Mouse (Mus musculus) gastrocnemius, postnatal 14 days (tissue): ENCODE results near the gene Trim37. TPM values are rescaled to one million over a fixed set of nuclear protein-coding genes. Genes with fewer than 3 reads are reported as not detected.

Source experiments
- DNase-seq: peaks from one replicate; pipeline ENCODE4 v3.0.0; 2021; ENCODE audit warnings: mixed read lengths
- intact Hi-C: fragments of 180-260 bp; cut with DNase I; formaldehyde crosslinking; loops from one replicate; pipeline ENCODE4 v1.15.1; 2025; ENCODE audit warnings: low total_unique reads
- long read RNA-seq, 2 experiments: library from polyadenylated mRNA; stranded (forward); transcript quantifications; one replicate each; pipeline ENCODE4 v2.0.0; 2021
- total RNA-seq, 2 experiments: library from RNA; stranded (reverse); gene quantifications; 2 replicates each; pipeline ENCODE4 v1.2.3; 2021

Trim37 gene
- 1 to 10 TPM; 3.5 to 5.1 TPM for total RNA-seq
- long read RNA-seq, experiment 1, full-length matches to known transcripts = 5 of 15 reads
- long read RNA-seq, experiment 1, partial matches to known transcripts = 4 of 15 reads
- long read RNA-seq, experiment 1, other reads (novel, unspliced or antisense) = 6 of 15 reads
- long read RNA-seq, experiment 2, full-length matches to known transcripts = 2 of 5 reads
- long read RNA-seq, experiment 2, partial matches to known transcripts = 1 of 5 reads
- long read RNA-seq, experiment 2, other reads (novel, unspliced or antisense) = 2 of 5 reads

DNA sequence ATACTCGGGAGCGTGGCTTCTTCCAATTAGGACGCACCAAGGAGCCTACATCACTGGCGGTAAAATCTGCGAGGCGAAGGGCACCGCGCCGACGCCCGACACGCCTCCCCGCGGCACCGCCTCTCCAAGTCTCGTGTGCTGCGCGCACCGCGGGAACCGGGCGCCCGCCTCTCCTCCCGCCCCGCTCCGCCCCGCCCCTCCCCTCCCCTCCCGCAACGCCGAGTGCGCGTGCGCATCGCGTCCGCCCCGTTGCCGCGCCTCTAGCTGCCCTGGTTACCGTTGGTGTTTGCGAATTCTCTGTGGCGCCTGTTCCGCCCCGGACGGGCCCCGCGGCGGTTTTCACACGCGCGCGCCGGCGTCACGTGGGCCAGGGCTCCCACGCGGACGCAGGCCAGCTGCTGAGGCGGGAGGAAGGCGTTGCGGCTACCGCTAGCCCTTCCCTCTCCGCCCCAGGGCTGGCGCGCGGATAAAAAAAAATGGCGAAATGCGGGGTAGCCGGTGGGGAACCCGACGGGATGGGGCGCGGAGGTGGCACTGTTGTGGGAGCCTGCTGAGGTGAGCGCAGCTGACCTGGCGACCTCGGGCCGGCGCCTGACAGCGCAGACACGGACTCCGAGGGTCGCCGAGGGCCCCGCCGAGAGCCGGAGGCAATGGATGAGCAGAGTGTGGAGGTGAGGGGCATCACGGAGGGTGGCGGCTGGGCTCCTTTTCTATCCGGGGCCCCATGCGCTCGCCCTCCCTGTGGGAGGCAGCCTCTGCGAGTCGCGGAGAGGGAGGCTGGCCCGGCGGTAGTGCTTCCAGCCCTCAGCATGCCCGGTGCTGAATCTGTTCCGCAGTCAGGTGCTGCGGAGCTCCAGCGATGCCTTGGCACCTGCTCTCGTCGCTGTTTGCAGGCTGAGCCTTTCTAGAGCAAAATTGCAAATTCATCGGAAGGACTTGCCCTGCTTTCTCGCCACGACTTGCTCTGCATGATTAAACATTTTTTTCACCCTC is at the start of gene Trim37:
TSS of gene Trim37 (plus strand) at position 254 of the 993 bp plus-strand sequence.
- intact Hi-C loops = no loop called here
- peak; percentile 87 for DNase-seq

- intact Hi-C loops = no loop called here
- no peak for DNase-seq
Observed at GRCm38 (mm10) chr11:87083712-87084111, 43.2 kb upstream of the Trim37 start.

- intact Hi-C loops = no loop called here
- DNase-seq = no peak
Observed at GRCm38 (mm10) chr11:87085461-87085860, 41.4 kb upstream of the Trim37 start.

GRCm38 (mm10) chr11:87086290-87086984 is 40.4 kb upstream of the Trim37 start, which contains the start of gene Smg8:
Gene Smg8 (minus strand): TSS chr11:87086774.
- intact Hi-C loops = no loop called here
- DNase-seq = peak; percentile 79

- intact Hi-C loops = no loop called here
Observed at GRCm38 (mm10) chr11:87087142-87087541, 39.7 kb upstream of the Trim37 start.

GRCm38 (mm10) chr11:87108409-87108754 is 18.5 kb upstream of the Trim37 start, which contains the start of gene Prr11:
Gene Prr11 (minus strand): TSS chr11:87108708.
- DNase-seq = no peak
- intact Hi-C loops = no loop called here

More at GRCm38 (mm10) chr11:87087142-87087541, 39.7 kb upstream of the Trim37 start:
- DNase-seq = no peak

GRCm38 (mm10) chr11:87108755-87109518 is 17.9 kb upstream of the Trim37 start, which contains the start of gene Ska2:
Gene Ska2 (plus strand): TSS chr11:87109234.
- DNase-seq = peak; percentile 96
- intact Hi-C loops = no loop called here

DNA sequence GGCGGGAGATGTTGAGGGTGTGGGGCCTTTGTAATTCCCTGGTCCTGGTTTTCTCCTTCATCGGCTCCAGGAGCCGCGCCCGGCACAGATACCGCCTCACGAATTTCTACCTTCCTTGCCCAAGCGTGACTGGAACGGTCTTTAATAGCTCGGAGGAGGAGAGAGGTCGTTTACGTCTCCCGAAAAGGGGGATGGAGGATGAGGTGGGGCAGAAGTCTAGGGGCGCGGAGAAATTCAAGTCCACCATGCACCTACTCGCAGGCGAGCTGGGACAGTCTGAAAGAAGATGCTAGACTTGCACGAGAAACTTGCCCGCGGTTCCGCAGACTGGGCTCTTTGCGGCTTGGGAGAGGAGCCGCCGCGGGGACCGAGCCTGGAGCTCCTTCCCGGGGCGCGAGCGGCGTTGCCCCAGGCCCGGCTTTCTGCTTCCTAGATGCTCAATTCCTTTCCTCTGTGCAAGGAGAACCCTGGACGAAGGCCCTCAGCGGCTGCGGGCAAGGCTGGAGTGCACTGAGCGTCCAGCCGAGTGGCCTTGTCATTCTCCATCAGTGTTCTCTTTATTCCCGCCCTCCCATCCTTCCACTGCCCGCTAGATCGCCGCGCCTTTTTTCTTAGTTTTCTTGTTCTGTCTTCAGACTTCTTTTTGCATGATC is 17.2 kb upstream of the Trim37 start:
- intact Hi-C loops = no loop called here

DNA sequence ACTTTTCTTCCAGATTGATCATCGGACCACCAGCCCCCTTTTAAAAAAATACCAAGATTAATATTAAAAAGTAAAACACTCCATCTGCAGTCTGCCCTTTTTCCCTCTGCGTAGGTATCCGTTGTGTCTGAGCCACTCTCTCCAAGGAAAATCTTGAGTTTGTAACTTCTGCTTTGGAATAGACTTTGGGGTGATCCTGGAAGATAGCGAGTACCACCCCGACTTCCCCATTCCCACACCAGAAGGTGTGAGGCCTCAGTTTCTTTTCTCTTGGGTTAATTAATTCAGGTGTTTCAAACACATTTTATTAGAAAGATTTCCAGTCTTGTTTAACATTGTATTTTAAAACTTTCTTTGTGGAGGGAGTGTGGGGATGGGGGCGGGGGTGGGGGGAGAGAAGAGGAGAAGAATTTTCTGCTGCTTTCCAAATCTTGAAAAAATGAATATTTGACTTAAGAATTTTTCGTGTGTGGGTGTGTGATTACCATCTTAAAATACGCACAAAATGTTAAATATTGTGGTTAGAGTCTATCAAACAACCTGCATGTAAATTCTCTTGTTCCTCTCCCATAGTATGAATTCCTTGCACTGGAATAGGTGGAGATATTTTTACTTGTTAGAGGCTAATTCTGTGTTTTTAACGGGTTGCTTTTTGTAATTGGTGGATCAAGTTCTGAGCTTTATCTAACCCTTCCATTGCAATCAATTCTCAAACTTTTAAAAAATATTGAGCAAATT is 16.5 kb upstream of the Trim37 start:
- intact Hi-C loops = no loop called here

More for the DNA sequence above, 17.2 kb upstream of the Trim37 start:
- DNase-seq = peak; percentile 6

GRCm38 (mm10) chr11:87121864-87122263 is 5.0 kb upstream of the Trim37 start:
- intact Hi-C loops = no loop called here
- DNase-seq = no peak

More for the DNA sequence above, 16.5 kb upstream of the Trim37 start:
- DNase-seq = no peak

DNA sequence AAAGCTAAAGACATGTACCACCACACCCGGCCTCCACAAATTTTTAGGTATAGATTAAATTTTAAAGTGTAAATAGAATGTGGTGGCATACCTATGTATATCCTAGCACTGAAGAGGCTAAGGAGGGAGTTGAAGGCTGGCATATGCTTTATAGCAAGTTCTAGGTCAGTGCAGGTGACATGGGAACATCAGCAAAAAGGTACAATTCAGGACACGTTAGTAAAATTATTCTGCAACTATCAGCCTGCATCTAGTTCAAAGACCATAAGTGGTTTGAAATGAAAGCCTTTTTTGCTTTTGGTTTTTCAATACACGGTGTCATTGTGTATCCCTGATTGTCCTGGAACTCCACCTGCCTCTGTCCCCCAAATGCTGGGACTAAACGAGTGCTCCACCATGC is 1.3 kb upstream of the Trim37 start:
- intact Hi-C loops = no loop called here
- DNase-seq = no peak

DNA sequence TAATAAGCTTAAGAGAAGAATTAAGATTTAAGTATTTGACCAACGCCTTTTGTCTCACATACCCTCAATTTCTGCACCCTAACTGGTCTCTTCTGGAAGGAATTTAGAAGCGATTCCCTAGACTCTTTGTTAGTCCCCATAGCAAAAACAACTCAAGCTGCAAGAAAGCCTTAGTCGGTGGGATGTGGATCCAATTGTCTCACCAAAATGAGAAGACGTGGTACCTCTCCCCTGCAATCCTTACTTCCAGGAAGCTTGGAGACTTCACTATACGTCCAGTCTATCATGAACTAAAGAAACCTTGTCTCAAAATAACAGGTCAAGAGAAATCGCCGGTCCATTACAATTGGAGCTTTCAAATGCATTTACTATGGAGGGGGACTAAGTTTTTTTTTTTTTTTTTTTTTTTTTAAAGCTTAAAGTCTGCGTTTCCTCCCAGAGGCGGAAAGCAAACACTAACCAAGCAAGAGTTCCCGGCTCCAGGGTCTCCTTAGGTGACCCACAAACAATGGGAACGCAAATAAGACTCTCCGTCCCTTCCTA is 525 bp upstream of the Trim37 start:
- no peak for DNase-seq
- intact Hi-C loops = no loop called here

DNA sequence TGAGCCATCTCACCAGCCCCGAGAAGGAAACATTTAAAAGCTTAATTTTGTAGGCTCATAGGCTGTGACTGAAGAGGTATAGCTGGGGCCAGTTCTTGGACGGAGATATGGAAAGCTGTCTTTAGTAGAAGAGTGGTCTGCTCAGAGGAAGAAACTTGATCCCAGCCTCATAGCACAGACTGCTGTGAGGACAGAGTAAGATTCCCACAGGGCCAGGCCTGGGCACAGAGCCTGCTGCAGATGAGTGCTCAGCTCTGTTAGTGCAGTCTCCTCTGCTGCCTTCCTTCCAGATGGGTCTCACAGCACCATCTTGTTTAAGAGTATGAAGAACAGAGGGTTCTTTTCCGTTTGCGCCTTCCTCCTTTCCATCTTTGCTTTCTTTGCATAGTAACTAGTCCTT is 9.4 kb downstream of the Trim37 start:
- peak; percentile 12 for DNase-seq
- intact Hi-C loops = no loop called here

DNA sequence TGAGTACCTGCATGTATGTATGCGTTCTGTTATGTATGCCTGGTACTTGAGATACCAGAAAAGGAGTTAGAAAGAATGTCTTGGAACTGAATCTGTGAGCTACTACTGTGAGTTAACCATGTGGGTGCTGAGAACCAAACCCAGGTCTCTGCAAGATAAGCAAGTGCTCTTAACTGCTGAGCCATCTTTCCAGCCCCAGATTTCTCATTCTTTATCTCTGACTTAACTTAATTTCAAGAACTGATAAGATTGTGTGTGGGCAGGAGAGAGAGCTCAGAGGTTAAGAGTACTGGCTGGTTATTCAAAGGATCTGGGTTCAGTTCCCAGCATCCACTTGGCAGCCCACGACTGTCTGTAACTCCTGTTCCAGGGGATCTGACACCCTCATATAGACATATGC is 31.1 kb downstream of the Trim37 start:
- no peak for DNase-seq
- intact Hi-C loops = no loop called here

- DNase-seq = no peak
- intact Hi-C loops = no loop called here
Observed at GRCm38 (mm10) chr11:87162687-87163086, 35.8 kb downstream of the Trim37 start.

DNA sequence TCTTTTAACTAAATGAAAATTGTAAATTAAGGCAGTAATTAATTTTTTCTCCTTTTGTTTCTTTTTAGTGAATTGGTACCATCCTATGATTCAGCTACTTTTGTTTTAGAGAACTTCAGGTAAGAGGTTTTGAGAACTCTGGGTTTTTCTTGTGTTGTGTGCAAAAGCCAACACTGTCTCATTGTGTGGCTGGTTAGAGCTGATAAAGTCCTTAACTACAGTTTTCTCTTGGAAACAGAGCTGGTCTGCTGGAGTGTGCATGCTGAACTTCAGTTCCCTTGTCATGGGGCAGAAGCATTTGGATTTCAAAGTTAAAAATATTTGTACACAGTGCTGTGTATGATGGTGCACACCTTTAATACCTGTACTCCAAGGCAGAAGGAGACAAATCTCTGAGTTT is 36.9 kb downstream of the Trim37 start:
- no peak for DNase-seq
- intact Hi-C loops = no loop called here

DNA sequence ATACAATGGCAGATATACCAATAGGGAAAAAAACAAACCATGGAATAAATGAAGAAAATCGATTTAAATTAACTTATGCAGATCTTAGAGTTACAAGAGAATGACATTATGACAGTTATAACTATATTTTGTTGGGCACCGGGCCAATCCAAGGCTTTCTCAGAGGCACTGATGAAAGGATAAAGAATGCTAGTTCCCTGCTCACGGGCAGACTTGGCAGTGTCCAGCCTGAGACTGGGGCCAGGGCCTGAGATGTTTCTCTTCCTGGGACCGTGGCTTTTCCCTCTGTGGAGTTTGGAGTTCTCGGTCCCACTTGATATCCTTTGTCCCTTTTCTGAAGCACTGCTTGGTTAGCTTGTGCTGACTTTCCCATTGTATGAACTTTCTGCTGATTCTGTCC is 46.7 kb downstream of the Trim37 start:
- intact Hi-C loops = no loop called here
- DNase-seq = no peak

DNA sequence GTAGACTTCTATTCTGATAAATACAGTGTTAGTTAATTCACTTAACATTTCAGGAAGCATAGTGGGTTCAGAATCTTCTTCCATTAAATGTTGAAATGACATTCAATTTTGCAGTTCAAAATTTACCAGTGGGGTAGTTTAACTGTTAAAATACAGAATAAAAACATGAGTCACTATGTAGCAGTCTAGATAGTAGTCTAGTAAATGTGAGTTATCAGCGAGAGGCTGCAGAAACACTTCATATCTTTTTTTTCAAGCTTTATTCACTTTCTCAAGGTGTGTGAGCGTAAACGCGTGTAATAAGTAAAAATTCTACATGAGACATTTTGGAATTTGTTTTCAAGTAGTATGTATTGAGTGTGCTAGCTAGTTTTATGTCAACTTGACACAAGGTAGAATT is 48.2 kb downstream of the Trim37 start:
- intact Hi-C loops = no loop called here
- DNase-seq = no peak
